Mouse (Mus musculus) right cerebral cortex, adult 2 months (tissue): ENCODE measurements around the gene Lce3f.

Experiments used
- DNase-seq, 2 experiments: peaks; one replicate each; pipeline ENCODE4 v3.0.0; 2021 to 2022; ENCODE audit warnings: low spot score in 2 of 2

The Lce3f gene

DNA sequence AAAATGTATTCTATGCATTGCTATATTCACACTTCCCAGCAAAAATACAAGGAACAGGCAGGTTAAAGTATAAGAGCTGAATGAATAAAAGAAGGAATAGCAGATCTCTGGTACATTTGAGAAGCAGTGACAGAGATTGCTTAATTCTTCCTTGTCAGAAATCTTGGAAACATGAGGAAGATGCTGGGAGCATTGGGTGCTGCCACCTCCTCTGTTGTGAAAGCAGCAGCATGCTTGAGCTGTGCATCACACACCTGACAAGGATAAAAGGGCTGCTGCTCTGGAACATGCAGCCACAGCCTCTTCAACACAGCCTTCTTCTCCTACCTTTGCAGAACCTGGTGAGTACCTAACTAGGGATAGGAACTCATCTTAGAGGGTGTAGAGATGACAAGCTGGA, at the start of gene Lce3f:
Gene Lce3f (plus strand): TSS at position 301 of the 400 bp plus-strand sequence.
- DNase-seq, result no peak

DNA sequence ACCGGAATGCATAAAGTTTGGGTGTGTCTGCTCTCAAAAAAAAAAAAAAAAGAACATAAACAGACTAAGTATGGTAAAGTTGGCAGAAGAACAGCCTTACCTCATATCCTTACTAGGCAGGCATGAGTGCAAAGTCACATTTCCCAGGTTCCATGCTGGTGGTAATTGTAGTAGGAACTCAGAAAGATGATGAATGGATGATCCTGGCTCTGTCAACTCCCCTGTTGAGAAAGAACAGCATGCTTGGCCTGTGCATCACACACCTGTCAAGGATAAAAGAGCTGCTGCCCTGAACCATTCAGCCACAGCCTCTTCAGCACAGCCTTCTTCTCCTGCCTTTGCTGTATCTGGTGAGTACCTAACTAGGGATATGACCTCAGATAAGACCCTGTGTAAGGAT, 47.8 kb upstream of the Lce3f start, which contains the start of gene Lce3c:
Gene Lce3c (plus strand): TSS at position 301 of the 400 bp plus-strand sequence.
- DNase-seq, result no peak

DNA sequence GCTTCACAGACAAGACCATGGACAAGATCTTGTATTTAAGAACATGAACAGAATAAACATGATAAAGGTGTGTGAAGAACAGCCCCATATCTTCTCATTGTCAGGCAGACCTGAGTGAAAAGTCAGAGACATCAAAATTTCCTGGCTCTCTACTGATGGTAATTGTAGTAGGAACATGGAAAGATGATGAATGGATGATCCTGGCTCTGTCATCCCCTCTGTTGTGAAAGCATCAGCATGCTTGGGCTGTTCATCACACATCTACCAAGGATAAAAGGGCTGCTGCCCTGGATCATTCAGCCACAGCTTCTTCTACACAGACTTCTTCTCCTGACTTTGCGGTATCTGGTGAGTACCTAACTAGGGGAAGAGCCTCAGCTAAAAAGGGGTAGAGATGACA, 34.9 kb upstream of the Lce3f start, which contains the start of gene Lce3d:
Gene Lce3d (plus strand): TSS at position 301 of the 400 bp plus-strand sequence.
- no peak for DNase-seq

DNA sequence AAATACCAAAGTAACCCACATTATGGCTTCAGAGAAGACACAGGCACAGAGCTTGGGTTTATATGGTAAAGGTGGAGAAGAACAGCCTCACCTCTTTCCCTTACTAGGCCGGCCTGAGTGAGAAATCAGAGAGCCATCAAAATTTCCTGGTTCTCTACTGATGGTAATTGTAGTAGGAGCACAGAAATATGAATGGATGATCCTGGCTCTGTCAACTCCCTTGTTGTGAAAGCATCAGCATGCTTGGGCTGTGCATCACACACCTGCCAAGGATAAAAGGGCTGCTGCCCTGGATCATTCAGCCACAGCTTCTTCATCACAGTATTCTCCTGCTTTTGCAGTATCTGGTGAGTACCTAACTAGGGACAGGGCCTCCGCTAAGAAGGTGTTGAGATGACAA, 25.3 kb upstream of the Lce3f start, which contains the start of gene Lce3e:
Gene Lce3e (plus strand): TSS at position 301 of the 400 bp plus-strand sequence.
- no peak for DNase-seq

DNA sequence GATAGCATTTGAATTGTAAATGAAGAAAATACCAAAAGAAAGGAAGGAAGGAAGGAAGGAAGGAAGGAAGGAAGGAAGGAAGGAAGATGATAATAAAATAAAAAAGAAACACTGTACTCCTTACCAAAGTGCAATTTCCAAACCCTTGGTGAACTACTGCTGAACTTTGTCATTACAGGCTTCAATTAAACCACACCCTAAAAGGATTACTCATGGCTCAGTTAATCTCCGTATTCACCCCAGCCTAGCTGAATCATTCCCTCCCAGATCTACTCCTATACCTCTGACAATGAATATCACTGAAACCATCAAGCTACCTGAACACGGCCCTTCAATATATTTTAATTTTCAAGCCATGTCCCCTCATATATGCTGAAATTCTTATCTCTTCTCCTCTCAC, 13.5 kb upstream of the Lce3f start:
- no peak for DNase-seq

DNA sequence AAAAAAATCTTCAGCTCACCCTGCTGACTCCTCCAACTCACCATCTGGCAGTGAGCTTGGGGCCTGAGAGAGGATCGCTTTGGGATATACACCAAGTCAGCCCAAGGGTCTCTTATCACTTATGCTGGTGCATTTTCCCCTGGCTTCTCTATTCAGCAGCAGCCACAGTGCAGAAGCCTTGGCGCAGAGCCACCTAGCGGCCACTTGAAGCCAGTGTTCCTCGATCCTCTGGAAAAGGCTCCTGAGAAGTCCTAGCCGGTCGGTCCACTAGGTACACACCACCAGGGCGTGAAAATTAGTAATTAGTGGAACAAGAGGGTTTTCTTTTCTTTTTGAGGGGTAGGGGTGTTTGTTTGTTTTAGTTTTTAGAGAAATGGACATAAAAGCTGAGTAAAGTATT, 6.7 kb downstream of the Lce3f start:
- DNase-seq, result peak; percentile 81 to 82

DNA sequence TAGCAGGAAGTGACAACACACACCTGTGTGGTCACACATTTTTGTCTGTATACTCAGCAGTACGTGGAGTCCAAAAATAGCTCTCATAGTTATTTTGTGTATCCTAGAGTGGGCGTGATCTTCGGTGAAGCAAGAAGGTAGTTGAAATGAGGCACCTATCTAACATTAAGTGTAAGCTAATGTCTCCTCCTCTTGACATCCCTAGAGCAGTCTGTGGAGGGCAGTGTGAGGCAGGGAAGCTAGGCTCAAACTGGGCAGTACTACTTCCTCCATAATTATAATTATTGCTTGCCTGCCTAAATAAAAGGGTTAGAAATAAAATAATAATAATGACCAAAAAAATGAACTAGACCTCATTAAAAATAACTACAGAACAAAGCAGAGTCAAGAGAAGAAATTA, 8.6 kb downstream of the Lce3f start:
- DNase-seq, result no peak

DNA sequence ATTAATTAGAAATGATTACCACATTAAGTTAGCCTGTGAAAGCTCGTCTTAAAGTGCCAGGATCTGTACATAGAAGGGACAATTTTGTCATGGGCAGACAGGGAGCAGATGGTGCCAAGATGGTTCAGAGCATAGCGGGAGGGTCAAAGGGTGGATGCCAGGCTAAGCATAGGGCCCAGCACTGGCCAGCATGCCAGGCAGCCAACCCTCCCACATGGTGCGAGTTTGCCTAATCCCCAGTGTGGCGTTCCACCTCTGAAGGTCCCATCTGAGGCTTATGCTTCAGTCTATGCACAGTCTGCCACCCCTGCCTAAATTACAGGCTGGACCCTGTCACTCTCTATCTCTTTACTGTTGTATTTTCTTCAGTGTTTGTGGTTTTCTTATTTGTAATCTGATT, 10.8 kb downstream of the Lce3f start:
- no peak for DNase-seq

DNA sequence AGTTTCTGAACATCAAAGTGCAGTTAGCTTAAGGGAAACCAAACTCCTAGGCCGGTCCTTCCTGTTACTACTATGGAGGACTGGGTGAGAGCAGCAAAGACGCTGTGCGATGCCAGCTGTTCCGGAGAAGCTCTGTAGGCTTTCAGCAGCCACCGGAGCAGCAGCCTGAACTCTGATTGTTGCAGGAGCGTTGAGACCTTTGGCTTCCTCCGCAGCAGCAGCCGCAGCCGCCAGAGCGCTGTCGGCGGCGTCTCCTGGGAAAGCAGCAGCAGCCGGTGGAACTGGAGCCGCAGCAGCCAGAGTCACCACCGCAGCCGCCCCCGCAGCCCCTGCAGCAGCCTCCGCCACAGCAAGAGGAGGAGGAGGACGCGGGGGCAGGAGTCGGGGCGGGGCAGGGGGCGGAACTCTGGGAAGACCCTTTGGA, 22.4 kb downstream of the Lce3f start:
- DNase-seq, result peak; percentile 47 to 63

DNA sequence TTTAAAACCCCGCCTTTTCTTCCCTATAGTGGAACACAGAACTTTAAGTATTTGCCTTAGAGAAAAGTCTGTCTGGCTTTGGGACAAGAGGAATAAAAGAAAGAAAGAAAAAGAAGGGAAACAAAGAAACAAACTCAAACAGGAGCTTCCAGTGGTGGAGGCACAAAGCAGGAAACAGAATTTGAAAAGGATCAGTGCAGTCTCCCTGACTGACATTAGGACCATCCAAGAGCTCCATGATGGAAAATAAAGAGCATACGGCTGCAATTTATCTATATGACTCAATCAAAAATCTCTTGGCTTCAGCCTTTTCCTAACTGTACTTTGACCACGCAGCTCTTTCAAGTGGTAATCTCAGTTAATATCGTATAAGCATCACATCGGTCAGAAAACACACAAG, 22.8 kb downstream of the Lce3f start:
- no peak for DNase-seq

DNA sequence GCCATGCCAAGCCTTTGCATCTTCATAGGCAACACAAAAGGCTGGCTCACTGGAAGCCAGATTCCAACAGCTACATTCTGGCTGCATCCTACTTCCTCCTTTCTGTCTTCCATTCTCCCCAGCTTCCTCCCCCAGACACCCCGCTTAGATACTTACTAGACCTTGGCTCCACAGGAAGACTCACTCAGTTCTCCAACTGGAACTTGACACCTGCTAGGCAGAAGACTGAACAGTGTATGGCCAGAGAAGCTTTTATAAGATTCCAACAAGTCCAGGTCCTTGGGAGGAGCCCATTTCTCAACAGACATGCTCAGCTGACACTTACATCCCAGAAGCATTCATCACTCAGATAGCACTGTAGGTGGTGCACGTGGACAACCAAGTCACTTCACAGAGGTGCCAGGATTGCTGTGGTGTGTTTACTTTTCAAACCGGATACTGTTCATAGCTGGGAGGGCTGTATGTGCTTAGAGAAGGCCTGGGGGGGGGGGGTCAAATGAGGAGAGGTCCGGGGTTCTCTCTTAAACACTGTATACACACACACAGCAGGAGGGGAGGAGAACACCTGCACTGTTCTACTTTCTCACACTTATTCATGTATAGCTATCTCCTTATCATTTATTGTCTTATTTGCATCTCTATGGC, 23.6 kb downstream of the Lce3f start, which contains the start of gene Crct1:
Gene Crct1 (minus strand): TSS at position 228 of the 645 bp plus-strand sequence.
- DNase-seq, result no peak

DNA sequence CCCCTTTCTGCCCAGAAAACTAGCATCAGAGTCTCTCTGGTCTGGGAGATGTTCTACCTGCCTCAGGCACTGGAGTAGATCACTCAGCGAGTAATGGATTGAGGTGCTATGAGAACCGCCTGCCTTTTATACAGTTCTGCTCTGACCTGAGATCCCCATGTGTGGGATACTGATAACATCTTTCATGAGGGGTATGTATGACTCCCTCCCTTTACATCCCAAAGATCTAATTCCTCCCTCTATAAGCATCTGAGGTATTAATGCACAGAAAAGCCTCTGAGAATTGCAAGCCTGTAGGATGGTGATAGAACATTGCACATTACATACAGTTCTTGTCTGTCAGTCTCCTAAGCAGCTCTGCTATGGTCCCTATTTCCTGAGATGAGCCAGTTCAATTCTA, 26.9 kb downstream of the Lce3f start, which contains the start of gene Lce1m:
Gene Lce1m (minus strand): TSS at position 101 of the 400 bp plus-strand sequence.
- DNase-seq, result no peak

DNA sequence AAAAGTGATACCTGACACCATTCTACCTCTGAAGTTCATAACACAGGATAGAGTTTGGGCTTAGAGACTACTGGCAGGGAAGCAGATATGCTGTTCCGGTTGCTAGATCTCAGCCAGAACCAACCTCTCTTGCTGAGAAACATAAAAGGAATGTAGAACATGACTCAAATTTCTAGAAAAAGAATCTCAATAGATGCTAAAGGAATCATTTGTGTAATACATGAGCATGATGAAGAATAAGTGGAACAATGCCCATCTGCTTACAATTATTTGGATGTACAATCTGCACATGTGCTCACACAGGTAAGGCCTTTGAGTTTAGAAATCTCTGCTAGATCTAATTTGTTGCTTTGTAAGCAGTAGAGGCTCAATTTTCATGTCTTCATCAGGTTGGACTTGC, 29.1 kb downstream of the Lce3f start:
- DNase-seq, result no peak

DNA sequence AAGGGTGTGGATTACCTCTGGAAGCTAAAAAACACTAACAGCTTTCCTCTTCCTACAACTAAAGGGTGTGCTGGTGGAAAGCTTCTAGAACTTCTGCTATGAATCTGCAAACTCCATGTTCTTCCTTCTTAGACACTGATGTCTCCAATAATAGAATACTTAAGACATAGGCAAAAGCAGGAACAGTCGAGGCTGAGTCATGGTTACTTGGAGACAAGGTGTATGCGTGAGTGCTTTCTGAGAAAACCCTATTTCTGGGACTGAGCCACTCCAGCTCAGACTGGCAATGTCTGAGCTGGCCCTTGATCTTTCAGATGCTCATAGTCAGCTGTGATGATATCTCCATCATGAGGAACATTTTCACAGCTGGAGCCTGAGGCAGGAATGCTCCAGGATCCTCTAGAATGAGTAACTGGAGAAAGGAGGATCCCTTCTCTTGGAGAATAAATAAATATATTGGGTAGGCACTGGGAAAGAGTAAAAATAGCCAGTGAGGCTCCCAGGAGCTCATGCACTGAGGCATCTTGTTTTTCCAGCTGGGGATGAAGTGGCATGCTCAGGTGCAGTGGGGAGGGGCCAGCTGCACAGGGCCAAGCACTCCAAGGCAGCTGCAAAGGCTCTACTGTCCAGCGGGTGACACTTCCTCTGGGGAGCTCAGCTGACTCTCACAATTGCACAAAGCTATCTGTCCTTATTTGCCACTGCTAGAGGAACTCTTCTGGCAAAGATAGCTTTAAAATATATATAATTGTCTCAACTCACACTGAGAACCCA, 31.6 kb downstream of the Lce3f start:
- DNase-seq, result peak; percentile 26 to 33

DNA sequence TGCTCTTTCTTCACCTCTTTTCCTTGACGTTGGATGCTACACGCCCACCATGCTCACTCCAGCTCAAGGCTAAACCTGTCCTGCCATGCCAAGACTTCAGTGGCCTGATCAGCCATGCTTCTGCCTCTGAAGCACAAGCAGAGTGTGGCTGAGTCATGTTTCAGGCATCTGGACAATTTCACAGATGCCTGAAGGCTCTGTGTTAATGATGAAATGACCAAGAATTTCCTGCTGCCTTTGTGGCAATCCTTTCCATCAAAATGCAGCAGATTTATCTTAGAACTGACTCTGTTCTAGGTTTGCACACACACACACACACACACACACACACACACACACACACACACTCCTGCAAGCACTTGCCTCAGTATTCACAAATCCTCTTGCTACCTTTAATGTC, 33.5 kb downstream of the Lce3f start:
- no peak for DNase-seq

DNA sequence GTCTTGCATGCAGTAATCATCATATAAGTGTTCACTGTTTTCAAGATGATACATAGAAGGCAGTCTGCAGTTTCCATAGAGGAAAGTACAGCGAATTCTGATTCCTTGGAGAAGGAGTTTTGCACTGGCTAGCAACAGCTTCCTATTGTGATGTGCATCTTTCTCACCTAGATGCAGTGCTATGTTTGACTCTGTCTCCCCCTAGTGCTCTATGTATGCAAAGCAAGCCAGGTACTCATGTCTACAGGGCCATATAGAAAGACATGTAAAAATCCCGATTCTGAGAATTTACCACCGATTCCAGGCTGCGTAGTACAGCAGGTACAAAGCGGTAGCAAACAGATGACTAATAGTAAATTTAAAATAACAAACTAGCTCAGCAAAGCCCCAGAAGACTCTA, 39.4 kb downstream of the Lce3f start:
- DNase-seq, result peak; percentile 66 to 70
